ENCODE assay signal across 25 mouse cellular contexts in genomic region chr5:135818491-135818890, GRCm38 (mm10). TPM values are rescaled to one million over a fixed set of nuclear protein-coding genes. Genes with fewer than 3 reads are reported as not detected.
DNase-seq lines count a peak whose midpoint lies in the region; ATAC-seq lines count a peak whose summit lies in the region.
"Had no signal": no experiment of that assay in that cellular context is flagged by ENCODE, and none has a peak within 500 bp of the region (broad histone marks: within the 10 kb centered on the region; RNA-seq: fewer than 3 reads in every experiment).

No protein-coding gene starts in this region.

- H3K27ac ChIP-seq in hindbrain, embryonic 11.5 days (ENCODE audit: low read depth, low read length) = no peak overlapping the region
- H3K27ac ChIP-seq: forebrain, embryonic 10.5 days; heart, embryonic 10.5 days; left cerebral cortex, adult 2 months; limb, embryonic 10.5 days; liver, embryonic 15.5 days; lung, embryonic 15.5 days; midbrain, embryonic 10.5 days; neural tube, embryonic 15.5 days had no signal

- peak; percentile 19 to 45 for DNase-seq in left cerebral cortex, postnatal 14 days (ENCODE audit: low spot score in 2 of 2)
- DNase-seq in left cerebral cortex, postnatal 4 days = no peak
- DNase-seq in cerebellum, adult 11 months = peak; percentile 86
- peak; percentile 80 for DNase-seq in cerebellum, adult 8-10 months
- peak; percentile 85 to 89 for DNase-seq in cerebellum, postnatal 36 days
- DNase-seq in lung, postnatal 10 days = no peak
- no peak for DNase-seq in hindbrain, embryonic 11.5 days (ENCODE audit: low spot score)
- DNase-seq: adrenal gland, postnatal 25 days; gastrocnemius, postnatal 10 days; liver; right cerebral cortex, postnatal 14 days; spleen, adult 18-20 months had no signal

- H3K4me2 ChIP-seq in hindbrain, embryonic 11.5 days (replicated peaks; ENCODE audit: low read depth, low read length) = no peak overlapping the region
- H3K4me2 ChIP-seq: liver, embryonic 15.5 days; lung, embryonic 15.5 days; neural tube, embryonic 15.5 days had no signal

- H3K27me3 ChIP-seq in hindbrain, embryonic 11.5 days (ENCODE audit: control insufficient read depth, insufficient read depth, low read length) = no peaks in the 10 kb centered on the region
- H3K27me3 ChIP-seq: neural tube, embryonic 15.5 days had no signal

- no peak for ATAC-seq in hindbrain, embryonic 11.5 days (ENCODE audit: low FRiP score)
- ATAC-seq: intestine, postnatal 0 days had no signal

- no peaks in the 10 kb centered on the region for H3K36me3 ChIP-seq in hindbrain, embryonic 11.5 days (ENCODE audit: control insufficient read depth, insufficient read depth, low read length)
- H3K36me3 ChIP-seq: forebrain, embryonic 10.5 days; heart, embryonic 10.5 days; limb, embryonic 10.5 days; liver, embryonic 15.5 days; lung, embryonic 15.5 days; midbrain, embryonic 10.5 days had no signal

- H3K4me3 ChIP-seq in hindbrain, embryonic 11.5 days (ENCODE audit: low read depth, low read length) = no peak overlapping the region
- H3K4me3 ChIP-seq: forebrain, embryonic 10.5 days; heart, embryonic 10.5 days; left cerebral cortex, adult 2 months; limb, embryonic 10.5 days; liver, embryonic 15.5 days; lung, embryonic 15.5 days; midbrain, embryonic 10.5 days; neural tube, embryonic 15.5 days had no signal

- H3K4me1 ChIP-seq in hindbrain, embryonic 11.5 days (replicated peaks; ENCODE audit: control insufficient read depth, insufficient read depth, low read length) = no peaks in the 10 kb centered on the region; the same call in 1 of the 2 replicates
- H3K4me1 ChIP-seq: heart, embryonic 10.5 days; liver, embryonic 15.5 days; lung, embryonic 15.5 days had no signal

- H3K9ac ChIP-seq in hindbrain, embryonic 11.5 days (ENCODE audit: low read depth, low read length) = no peak overlapping the region
- H3K9ac ChIP-seq: liver, embryonic 15.5 days; lung, embryonic 15.5 days; neural tube, embryonic 15.5 days had no signal

- WGBS in hindbrain, embryonic 11.5 days = 50% methylated on average over 7 of the region's 7 CpGs

- intact Hi-C loops in left cerebral cortex, postnatal 14 days (cut with DNase I) = no loop called here
- intact Hi-C loops in left cerebral cortex, postnatal 4 days (cut with DNase I) = no loop called here

- no peaks in the 10 kb centered on the region for H3K9me3 ChIP-seq in hindbrain, embryonic 11.5 days (ENCODE audit: control insufficient read depth, low read length)
- H3K9me3 ChIP-seq: forebrain, embryonic 10.5 days; heart, embryonic 10.5 days; limb, embryonic 10.5 days; liver, embryonic 15.5 days; lung, embryonic 15.5 days; midbrain, embryonic 10.5 days; neural tube, embryonic 15.5 days had no signal

RNA-seq across cellular contexts. Expression of gene Srrm3, which starts 11.8 kb away (rescaled TPM):
- total RNA-seq in left cerebral cortex, postnatal 14 days (2021) = 10 to 100 TPM; 95.2 to 95.9 TPM
- 10 to 100 TPM; 87.6 to 91.5 TPM for total RNA-seq in left cerebral cortex, postnatal 4 days (2021)
- polyA plus RNA-seq in hindbrain, embryonic 11.5 days (2014; fragmentation: Nextera tagmentation; extraction: Ambion mirVana) = 33.2 and 39.8 TPM in 2 replicates
- total RNA-seq: common myeloid progenitor, adult 5-6 weeks; granulocyte monocyte progenitor cell, adult 5-6 weeks; hematopoietic stem cell, adult 5-6 weeks had no signal
- polyA plus RNA-seq: limb, embryonic 10.5 days; thymus, postnatal 0 days had no signal

RNA-seq across cellular contexts. Expression of gene Mdh2, which starts 40.2 kb away (rescaled TPM):
- 100 to 1,000 TPM; 472 to 478 TPM for total RNA-seq in left cerebral cortex, postnatal 14 days (2021)
- 100 to 1,000 TPM; 359 to 370 TPM for total RNA-seq in left cerebral cortex, postnatal 4 days (2021)
- polyA plus RNA-seq in hindbrain, embryonic 11.5 days (2014; fragmentation: Nextera tagmentation; extraction: Ambion mirVana) = 620 and 621 TPM in 2 replicates

RNA-seq across cellular contexts. Expression of gene Styxl1, which starts 40.3 kb away (rescaled TPM):
- not detected for total RNA-seq in left cerebral cortex, postnatal 14 days (2021)
- total RNA-seq in left cerebral cortex, postnatal 4 days (2021) = not detected
- 0.36 and 0.54 TPM in 2 replicates for polyA plus RNA-seq in hindbrain, embryonic 11.5 days (2014; fragmentation: Nextera tagmentation; extraction: Ambion mirVana)
- total RNA-seq: common myeloid progenitor, adult 5-6 weeks; gastrocnemius, postnatal 10 days; hematopoietic stem cell, adult 5-6 weeks; left cerebral cortex, adult 2 months had no signal
- polyA plus RNA-seq: limb, embryonic 10.5 days; liver, embryonic 15.5 days had no signal

Comparison
In these comparisons a context has a peak if more than half of its experiments do, and no peak if none do; other contexts are left out.
1. DNase-seq: peak in left cerebral cortex, postnatal 14 days (2 of 2), cerebellum, adult 11 months (single experiment), cerebellum, adult 8-10 months (single experiment) and cerebellum, postnatal 36 days (2 of 2); none in left cerebral cortex, postnatal 4 days (single experiment), lung, postnatal 10 days (single experiment) and hindbrain, embryonic 11.5 days (single experiment).